Mouse (Mus musculus): ENCODE results near the gene Pccb. TPM values are rescaled to one million over a fixed set of nuclear protein-coding genes. Genes with fewer than 3 reads are reported as not detected.
A peak's percentile ranks its signal among the peaks of the same experiment; 100 is the strongest.

Pccb gene
- total RNA-seq (2021) = 100 to 1,000 TPM; 106 to 178 TPM
- long read RNA-seq, experiment 1, transcript Pccb-201 (15 exons, 2,320 nt) = major isoform, 116 of 160 reads
- long read RNA-seq, experiment 1, partial matches to known transcripts = 32 of 160 reads
- long read RNA-seq, experiment 1, other reads (novel, unspliced or antisense) = 12 of 160 reads
- long read RNA-seq, experiment 2, transcript Pccb-201 (15 exons, 2,320 nt) = major isoform, 25 of 37 reads
- long read RNA-seq, experiment 2, partial matches to known transcripts = 8 of 37 reads
- long read RNA-seq, experiment 2, other reads (novel, unspliced or antisense) = 3 of 37 reads

DNA sequence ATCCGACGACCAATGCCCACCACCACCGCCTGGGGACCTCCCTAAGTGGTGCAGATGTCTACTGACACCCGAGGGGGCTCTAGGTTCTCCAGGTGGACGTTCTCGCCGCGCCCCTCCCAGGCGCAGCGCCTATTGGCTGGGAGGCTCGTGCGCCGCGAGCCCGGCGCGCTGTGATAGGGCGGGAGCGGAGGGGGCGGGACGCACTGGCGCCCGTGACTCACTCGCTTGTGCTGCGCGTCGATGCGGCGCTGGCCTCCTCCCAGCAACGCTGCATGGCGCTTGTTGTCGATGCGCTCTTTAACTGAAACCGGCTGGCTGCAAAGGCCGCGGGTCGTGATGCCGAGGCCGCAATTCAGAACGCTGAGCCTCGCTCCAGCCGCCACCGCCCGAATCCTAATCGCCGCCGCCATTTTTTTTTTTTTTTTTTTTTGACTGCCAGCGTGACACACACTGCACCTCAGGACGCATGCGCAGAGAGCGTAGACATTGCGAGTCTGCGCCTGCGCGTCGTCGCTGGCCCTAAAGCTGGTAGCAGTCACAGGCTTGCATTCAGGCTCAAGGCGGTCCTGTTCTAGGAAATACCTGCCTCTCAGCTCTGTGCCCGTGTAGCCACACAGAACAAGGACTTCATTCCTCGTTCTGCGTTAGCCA, at the start of gene Pccb:
Pccb (minus strand) TSS at position 451 of the 651 bp plus-strand sequence.
- peak; percentile 96 for DNase-seq

DNA sequence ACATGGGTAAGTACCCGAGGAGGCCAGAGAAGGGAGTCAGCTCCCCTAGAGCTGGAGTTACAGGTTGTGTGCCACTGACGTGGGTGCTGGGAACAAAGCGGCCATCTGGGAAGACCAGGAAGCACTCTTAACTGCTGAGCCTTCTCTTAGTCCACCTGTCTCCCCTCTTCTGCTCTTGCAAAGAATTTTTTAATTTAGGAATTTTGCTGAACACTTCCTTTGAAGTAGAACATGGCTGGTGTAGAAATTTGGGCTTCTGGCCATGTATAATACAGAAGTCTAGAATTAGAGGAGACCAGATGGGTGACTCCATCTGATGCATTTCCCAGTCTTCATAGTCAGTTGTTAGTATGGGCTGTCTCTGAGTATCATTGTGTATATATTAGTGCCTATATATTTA, 49.0 kb upstream of the Pccb start:
- no peak for DNase-seq

DNA sequence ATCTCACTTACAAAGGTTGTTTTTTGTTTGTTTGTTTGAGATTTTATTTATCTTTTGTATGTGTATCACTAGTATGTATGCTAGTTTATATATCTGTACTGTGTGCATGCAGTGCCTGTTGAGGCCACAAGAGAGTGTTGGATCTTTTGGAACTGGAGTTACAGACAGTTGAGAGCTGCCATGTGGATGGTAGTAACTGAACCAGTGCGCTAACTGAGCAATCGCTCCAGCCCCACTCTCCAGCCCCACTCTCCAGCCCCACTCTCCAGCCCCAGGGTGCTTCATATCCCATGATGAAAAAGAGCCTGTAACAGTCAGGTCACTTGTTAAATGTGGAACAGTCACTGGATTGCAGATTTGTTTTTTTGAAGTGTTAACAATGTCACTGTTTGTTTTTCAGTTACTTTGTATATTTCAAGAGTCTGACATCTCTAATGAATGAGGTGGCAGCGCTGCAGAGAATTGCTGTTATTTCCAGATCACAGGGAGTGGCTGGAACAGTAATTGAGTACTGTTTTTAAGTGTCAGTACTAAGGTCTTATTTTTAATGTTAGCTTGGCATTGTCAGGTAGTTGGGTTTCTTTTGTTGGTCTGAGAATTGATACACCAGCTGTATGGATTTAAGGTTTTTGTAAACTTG, 45.5 kb upstream of the Pccb start:
- no peak for DNase-seq

DNA sequence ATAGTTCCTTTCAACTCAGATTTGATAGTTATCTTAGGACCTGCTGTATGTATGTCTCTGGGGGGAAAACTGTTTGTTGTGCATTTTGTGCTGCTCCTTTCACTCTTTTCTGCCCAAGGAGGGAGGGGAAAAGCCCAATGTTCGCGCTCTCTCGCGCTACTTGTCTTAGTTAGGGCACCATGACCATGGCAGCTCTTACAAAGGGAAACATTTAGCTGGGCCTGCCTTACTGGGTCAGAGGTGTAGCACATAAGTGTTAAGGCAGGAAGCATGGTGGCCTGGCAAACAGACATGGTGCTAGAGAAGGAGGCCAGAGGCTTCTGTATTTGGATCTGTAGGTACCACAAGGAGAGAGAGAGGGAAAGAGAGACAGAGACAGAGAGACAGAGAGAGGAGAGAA, 43.9 kb upstream of the Pccb start:
- no peak for DNase-seq

DNA sequence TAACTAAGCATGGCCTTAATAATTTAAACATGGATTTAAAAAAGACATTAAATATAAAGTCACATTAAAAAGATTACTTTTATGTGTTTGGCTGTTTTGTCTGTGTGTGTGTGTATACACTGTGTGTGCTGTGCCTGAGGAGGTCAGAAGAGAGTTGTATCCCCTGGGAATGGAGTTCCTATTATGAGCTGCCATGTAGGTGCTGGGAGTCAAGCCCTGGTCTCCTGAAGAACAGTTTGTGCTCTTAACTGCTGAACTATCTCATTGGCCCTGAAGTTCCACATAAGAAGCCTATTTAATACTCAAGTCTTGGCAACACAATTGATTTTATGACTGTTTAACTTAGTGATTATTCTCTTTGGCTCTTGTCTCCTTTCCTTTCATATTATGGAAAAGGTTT, 42.8 kb upstream of the Pccb start:
- no peak for DNase-seq

DNA sequence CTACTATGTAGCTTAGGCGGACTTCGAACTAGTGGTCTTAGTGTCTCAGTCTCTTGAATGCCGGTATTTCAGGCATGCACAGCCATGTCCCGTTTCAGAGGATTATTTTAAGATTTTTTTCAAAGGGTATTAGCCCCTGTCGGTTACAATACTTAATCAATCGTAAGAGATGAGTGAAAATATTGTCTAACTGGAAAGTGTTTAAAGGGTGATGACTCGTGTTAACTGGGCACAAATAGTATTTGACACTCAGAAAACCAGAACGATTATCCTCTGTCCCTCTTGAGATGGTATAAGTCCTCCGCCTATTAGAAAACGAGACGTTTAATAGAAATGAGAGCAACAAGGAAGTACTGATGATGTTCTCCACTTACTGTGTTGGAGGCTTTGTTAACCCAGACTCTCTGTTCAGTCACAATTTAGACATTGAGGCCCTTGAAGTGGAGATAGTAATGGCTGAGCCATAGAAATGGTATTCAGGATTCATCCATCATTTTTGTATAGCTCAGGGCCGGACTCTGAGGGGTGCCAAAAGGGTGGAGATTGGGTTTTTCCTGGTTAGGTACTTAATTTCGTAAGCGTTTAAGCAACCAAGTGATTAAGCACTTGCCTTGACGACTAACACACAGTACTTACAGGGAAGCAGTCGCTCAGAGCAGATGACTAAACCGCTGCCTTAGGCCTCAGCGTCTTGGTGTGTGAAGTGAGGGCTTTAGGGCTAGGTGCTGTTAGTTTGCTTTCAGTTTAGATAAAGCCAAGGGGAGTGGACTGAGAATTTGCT, 41.6 kb upstream of the Pccb start:
- peak; percentile 63 to 73 for DNase-seq

DNA sequence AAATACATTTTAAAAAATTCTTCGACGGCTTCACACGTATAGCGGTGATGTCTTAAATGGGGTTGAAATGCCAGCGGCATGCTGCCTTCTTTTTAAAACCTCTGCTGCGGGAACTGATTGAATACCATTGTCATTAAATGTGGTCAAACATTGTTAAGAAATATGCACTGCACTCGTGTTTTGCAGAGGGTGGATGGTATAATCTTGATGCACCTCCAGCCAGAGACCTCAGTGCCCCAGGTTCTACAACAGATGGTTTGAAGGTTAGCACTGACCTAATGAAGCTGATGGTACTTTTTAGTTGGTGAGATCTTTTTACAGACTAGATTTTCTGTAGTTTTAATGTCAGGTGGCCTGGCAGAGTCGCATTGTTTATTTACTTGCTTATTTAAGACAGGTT, 41.0 kb upstream of the Pccb start:
- no peak for DNase-seq

DNA sequence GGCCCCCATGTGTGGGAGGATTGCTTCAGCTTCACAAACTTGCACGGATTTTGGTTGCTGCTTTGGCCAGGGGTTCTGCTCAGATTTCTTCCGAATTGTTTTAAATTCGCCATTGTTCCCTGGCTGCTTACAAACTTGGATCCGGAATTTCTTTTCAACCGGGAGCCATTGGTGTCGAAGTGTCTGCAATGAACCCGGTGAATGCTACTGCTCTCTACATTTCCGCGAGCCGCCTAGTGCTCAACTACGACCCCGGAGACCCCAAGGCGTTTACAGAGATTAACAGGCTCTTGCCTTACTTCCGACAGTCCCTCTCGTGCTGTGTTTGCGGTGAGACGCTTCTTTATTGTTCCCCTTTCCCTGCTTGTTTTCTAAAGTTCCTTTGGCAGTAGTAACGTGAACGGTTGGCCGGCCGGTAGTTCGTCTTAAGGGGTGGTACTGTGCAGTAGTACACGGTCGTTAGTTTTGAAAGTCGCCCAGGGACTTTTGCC, 40.4 kb upstream of the Pccb start:
- peak; percentile 32 to 34 for DNase-seq

DNA sequence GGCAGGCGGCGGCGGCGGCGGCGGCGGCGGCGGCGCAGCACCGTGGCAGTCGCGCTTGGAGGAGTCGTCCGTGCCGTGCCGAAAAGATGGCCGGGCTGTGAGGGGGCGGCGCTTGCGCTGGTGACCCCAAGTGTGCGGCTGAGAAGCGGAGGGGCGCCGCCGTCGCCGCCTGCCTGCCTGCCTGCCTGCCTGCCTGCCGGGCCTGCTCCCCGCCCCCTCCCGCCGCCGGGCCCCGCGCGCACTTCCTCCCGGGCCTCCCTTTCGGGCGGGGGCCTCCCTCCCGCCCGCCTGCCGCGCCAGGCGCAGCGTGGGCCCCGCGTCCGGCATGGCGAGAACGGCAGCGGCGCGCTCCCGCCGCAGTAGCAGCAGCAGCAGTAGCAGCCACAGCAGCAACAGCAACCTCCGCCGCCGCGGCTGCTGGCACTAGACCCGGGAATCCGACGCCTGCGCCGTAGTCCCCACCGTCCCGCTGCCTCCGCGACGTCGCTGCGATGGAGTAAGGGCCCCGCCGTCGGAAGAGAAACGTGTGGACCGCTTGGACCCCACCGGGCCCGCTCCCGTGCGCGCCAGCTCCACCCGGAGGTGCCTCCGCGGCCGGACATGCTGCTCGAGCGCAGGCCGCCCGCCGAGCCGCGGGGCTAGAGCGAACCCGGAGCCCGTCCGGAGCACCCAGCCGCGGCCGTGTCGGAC, 39.8 kb upstream of the Pccb start:
- peak; percentile 92 to 94 for DNase-seq

DNA sequence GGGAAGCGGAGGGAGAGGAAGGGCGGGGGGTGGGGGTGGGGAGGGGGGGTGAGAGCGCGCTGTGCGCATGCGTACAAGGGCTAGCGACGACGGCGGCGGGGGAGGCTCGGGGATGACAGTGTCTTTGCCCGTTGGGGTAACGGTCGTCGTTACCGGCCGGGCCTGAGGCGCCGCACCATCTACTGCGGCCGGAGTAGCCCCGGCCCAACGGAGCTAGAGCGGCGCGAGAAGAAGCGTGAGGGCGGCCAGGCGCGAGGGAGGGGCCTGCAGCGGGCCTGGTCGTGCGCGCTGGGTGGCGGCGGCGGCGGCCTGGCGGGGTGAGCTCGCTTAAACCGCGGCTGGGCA, 39.3 kb upstream of the Pccb start, which contains the start of gene Msl2:
Msl2 (plus strand) TSS at position 115 of the 345 bp plus-strand sequence.
- DNase-seq = no peak

DNA sequence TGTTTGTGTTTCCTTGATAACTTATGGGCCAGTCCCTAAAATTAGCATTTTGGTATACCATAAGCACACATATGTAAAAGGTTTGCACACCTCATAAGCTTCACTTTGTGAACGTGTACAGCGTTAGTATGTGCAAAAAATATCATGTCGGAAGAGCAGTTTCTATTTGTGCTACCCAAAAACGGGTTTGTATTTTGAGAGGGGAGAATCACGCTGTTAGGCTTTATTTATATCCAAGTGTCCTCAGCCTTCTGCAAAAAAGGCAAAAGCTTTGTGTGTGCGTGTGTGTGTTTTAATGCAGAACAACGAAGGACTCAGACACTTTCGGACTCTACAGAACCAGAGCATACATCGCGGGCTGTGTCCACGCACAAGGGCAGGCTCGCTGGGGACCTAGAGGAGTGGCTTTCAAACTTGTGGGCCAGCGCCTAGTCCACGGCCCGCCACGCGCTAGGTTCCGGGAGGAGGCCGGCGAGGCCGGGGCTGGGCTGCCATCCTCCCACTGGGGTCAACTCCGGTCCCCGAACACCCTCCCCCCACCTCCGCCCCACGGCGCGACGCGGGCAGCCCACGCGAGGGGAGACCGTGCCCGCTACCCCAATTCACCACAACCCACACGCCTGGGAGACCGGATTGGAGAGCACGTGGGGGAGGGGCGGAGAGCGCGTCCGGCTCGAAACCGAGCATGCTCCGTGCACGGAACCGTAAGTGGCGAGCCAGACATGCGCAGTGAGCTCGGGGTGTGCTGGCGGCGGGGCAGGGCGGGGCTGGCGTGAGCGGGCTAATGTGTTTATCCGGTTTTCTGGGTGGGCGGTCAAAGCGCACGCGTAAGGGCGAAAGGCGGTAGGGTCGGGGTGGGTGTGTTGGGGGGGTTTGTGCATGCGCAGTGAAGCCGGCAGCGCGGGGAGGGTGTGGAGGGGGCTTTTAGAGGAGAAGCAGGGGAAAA, 38.6 kb upstream of the Pccb start:
- DNase-seq = peak; percentile 99 to 100

DNA sequence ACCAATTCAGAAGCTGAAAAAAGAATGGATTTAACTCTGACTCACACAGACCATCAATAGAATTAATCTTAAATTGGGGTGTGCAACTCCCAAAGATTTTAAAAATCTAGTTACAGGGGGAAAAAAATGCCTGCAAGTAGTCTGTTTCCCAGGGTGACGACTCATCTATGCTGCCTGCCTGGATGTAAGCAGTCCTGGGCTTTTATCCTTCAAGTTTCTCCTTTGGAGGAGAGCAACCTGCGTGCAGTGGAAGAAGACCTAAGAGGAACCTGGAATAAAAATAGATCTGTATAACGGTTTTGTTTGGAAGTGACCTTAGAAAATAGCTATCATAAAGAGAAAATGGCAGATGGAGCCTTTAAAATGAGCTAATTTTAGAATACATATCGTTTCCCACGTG, 37.8 kb upstream of the Pccb start:
- DNase-seq = no peak

DNA sequence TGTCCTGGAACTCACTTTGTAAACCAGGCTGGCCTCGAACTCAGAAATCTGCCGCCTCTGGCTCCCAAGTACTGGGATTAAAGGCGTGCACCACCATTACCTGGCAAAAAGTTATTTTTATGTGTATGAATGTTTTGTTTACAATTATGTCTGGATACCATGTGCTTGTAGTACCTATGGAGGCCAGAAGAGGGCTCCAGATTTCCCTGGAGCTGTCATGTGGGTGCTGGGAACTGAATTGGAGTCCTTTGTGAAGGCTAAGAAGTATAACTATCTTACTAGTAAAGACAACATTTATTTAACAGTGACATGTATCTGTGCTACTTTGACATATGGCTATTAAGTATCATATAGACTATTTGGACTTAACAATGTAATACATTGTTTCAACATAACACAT, 35.1 kb upstream of the Pccb start:
- DNase-seq = no peak

DNA sequence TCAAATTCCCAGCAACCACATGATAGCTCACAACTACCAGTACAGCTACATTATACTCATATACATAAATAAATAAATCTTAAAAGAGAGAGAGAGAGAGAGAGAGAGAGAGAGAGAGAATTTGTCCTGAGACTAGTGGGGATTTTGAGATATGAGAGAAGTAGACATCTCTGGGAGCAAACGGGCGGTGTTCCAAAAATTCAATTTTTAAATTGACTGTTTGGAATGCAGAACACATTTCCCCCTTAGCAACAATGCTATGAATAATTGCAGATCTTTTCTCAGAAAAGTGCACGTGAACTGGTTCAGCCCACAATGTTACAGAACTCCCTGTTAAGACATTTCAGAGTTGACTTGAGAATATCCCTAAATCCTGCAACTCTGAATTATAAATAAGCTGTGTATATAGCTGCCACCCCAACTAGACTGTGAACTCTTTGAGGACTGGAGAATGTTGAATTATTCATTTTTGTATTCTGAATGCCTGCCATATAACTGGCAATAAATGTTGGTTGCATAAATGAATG, 30.4 kb upstream of the Pccb start:
- no peak for DNase-seq

DNA sequence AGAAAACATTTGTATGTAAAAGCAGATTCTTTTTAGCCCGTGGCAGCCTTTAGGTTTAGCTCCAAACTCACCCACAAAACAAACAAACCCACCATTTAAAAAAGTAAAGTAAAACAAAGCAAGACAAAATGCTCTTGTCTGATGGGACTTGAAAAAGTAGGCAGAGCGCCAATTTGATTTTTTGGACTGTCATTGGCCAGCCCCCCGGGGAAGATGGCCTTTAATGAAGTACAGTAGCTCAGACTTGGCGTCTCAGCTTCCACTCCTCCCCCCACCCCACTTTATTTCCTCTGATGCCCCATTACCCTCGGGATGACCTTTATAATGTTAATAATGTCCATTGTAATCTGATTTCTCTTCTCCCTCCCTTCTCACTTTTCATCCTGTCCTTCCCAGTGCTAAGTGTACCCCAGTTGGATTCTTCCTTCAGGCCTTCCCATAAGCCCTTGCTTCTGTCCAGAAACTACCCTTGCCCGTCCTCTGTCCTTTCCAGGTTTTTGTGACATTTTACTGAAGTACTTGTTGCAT, 27.6 kb upstream of the Pccb start:
- no peak for DNase-seq

DNA sequence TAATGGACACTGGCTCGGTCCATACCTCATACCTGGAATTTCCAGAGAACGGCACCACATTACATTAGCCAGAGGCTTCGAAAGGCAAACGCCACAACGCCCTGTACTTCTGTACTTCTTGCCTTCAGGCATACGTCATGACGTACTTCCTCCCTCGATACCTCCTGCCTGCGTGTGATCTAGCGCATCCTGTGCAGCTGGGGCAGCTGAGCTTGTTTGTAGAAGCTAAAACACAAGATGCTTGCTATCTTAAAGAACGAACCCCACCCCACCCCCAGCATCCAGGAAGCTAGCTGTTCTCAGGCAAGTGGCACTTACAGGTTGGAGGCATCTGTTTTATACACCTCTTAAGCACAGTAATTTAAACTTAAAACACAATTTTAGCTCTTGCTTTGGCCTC, 26.3 kb upstream of the Pccb start:
- DNase-seq = no peak

DNA sequence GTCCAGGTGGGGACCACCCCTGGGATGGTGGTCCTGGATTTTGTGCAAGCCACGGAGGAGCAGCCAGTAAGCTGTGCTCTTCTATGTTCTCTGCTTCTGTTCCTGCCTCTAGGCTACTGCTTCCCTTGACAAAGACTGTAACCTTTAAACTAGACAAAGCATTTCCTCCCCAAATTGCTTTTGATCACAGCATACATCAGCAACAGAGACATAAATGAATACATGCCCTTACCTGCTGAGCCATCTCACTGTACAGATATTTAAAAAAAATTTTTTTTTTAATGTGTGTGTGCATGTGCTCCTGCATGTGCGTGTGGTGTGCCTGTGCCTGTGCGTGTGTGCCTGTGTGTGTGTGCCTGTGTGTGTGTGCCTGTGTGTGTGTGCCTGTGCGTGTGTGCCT, 22.5 kb upstream of the Pccb start:
- DNase-seq = no peak

DNA sequence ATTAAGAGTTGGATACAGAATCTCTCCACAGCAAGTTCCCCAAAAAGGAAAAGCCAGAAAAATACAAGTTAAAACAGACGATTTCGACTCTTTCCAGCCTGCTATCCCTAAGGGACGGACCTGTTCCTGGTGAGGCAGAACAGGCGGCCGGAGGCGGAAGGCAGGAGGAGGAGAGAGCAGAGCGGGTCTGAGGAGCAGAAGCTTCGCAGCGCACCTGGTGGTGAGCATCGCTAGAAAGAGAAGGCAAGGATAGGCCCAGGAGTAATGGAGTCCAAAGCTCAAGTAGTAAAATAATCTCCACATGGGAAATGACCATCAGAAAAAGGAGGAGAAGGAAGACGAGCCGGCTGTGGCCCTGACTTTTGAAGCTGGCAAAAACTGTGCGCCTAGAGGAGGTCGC, 18.6 kb upstream of the Pccb start:
- no peak for DNase-seq

DNA sequence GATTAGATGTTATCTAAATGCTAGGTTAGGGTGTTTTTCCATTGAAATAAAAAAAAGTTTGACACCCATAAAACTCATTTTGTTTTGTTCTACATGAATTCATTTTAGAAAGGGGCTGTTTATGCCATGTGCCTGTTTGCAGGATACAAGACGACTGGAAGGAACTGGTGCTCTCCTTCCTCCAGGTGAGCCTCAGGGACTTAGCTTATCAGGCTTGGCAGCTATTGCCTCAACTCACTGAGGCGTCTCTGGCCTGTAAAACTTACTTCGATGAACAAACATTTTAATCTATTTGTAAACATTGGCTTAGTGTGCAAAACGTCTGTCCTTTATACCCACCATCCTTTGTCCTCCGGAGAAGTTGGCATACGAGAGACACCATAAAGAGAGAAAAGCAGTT, 18.0 kb upstream of the Pccb start:
- DNase-seq = no peak

DNA sequence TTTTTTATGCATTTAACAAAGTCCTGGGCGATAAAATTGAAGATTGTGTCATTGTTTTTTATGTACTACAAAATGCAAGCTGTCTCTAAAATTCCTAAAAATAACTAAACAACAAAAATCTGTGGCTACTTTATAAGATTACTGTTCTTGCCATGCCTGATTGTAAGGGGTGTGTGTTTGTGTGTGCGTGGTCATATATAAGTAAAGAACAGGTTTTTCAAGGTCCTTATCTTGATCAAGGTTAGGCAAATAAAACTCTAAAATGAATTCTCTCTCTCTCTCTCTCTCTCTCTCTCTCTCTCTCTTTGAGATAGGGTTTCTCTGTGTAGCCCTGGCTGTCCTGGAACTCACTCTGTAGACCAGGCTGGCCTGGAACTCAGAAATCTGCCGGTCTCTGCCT, 17.3 kb upstream of the Pccb start:
- DNase-seq = no peak

All from adrenal gland, postnatal 36 days (tissue).